Comparison of ENCODE assay signal across 8 mouse cellular contexts in genomic region chr10:20170605-20171088, GRCm38 (mm10). TPM values are rescaled to one million over a fixed set of nuclear protein-coding genes. Genes with fewer than 3 reads are reported as not detected.
A peak's percentile ranks its signal among the peaks of the same experiment; 100 is the strongest.
DNase-seq lines count a peak whose midpoint lies in the region; ATAC-seq and TF ChIP-seq lines count a peak whose summit lies in the region.

No protein-coding gene starts in this region.

- ATAC-seq in G1E (ENCODE audit: extremely low read depth, insufficient number of reproducible peaks, low FRiP score, poor library complexity, severe bottlenecking), result peak; percentile 45
- ATAC-seq in forebrain, embryonic 16.5 days, result peak; percentile 97
- peak; percentile 73 for ATAC-seq in liver, embryonic 13.5 days (ENCODE audit: low read depth)
- peak; percentile 96 for ATAC-seq in neural tube, embryonic 11.5 days (ENCODE audit: insufficient read depth, low FRiP score, low TSS enrichment)

- H3K4me3 ChIP-seq in G1E (ENCODE audit: low read depth, low read length), result no peak overlapping the region
- peak overlapping the region; percentile 88 for H3K4me3 ChIP-seq in cerebellum, adult 2 months (replicated peaks; ENCODE audit: insufficient read depth, low read depth, low read length)
- H3K4me3 ChIP-seq in forebrain, embryonic 16.5 days (replicated peaks; ENCODE audit: low read length), result peak overlapping the region; percentile 31
- peak overlapping the region; percentile 27; the same call in 1 of the 2 replicates for H3K4me3 ChIP-seq in liver, embryonic 13.5 days (replicated peaks)
- H3K4me3 ChIP-seq in neural tube, embryonic 11.5 days (ENCODE audit: low read depth, low read length), result 0 out of 2 replicates have a peak overlapping the region, but pooled peaks have one; percentile 6

- peaks cover 19% of the 10 kb centered on the region for H3K4me1 ChIP-seq in G1E (ENCODE audit: insufficient read depth, low read depth, low read length)
- peaks cover 9% of the 10 kb centered on the region for H3K4me1 ChIP-seq in cerebellum, adult 2 months (ENCODE audit: control insufficient read depth, insufficient read depth, low read length)
- H3K4me1 ChIP-seq in forebrain, embryonic 16.5 days (replicated peaks; ENCODE audit: control insufficient read depth, insufficient read depth, low read length), result peaks cover 14% of the 10 kb centered on the region
- H3K4me1 ChIP-seq in liver, embryonic 13.5 days (replicated peaks), result peaks cover 39% of the 10 kb centered on the region
- peaks cover 12% of the 10 kb centered on the region for H3K4me1 ChIP-seq in neural tube, embryonic 11.5 days (ENCODE audit: control insufficient read depth, insufficient read depth, low read length)

- peak overlapping the region; percentile 38 for H3K9ac ChIP-seq in forebrain, embryonic 16.5 days (replicated peaks; ENCODE audit: low read depth, low read length)
- H3K9ac ChIP-seq in liver, embryonic 13.5 days, result 0 out of 2 replicates have a peak overlapping the region, but pooled peaks have one; percentile 26
- peak overlapping the region; percentile 37; the same call in 1 of the 2 replicates for H3K9ac ChIP-seq in neural tube, embryonic 11.5 days (ENCODE audit: low read length)

- peak; percentile 38; the same call in 1 of the 2 replicates for TF ChIP-seq POLR2A in cerebellum, adult 2 months (IDR thresholded peaks at IDR 0.05; ENCODE audit: borderline replicate concordance, insufficient read depth, low read length)

- H3K27ac ChIP-seq in cerebellum, adult 2 months (ENCODE audit: insufficient read depth, low read length), result peak overlapping the region; percentile 75
- peak overlapping the region; percentile 6; the same call in 1 of the 2 replicates for H3K27ac ChIP-seq in forebrain, embryonic 16.5 days (ENCODE audit: low read length)
- no peak overlapping the region for H3K27ac ChIP-seq in liver, embryonic 13.5 days
- no peak overlapping the region for H3K27ac ChIP-seq in neural tube, embryonic 11.5 days (ENCODE audit: low read depth, low read length)

- no peaks in the 10 kb centered on the region for H3K36me3 ChIP-seq in G1E (replicated peaks)
- H3K36me3 ChIP-seq in forebrain, embryonic 16.5 days (ENCODE audit: control insufficient read depth, insufficient read depth), result no peaks in the 10 kb centered on the region
- no peaks in the 10 kb centered on the region for H3K36me3 ChIP-seq in liver, embryonic 13.5 days
- no peaks in the 10 kb centered on the region for H3K36me3 ChIP-seq in neural tube, embryonic 11.5 days (ENCODE audit: control insufficient read depth, insufficient read depth, low read length)

- peak; percentile 52 for DNase-seq in G1E (ENCODE audit: low spot score)
- peak; percentile 89 for DNase-seq in cerebellum, adult 2 months
- DNase-seq in heart, postnatal 25 days (ENCODE audit: low spot score), result peak; percentile 35
- peak; percentile 90 for DNase-seq in layer of hippocampus, adult 11-12 months (ENCODE audit: low spot score)
- DNase-seq in liver, embryonic 13.5 days, result peak; percentile 20
- DNase-seq in neural tube, embryonic 11.5 days (ENCODE audit: low spot score), result peak; percentile 87
- DNase-seq in thymus, postnatal 14 days, result peak; percentile 42

- intact Hi-C loops in heart, postnatal 25 days (cut with DNase I), result no loop called here

- no peaks in the 10 kb centered on the region for H3K9me3 ChIP-seq in G1E (replicated peaks)
- no peaks in the 10 kb centered on the region for H3K9me3 ChIP-seq in forebrain, embryonic 16.5 days (ENCODE audit: control insufficient read depth, low read length)
- no peaks in the 10 kb centered on the region for H3K9me3 ChIP-seq in liver, embryonic 13.5 days (replicated peaks)
- no peaks in the 10 kb centered on the region for H3K9me3 ChIP-seq in neural tube, embryonic 11.5 days (ENCODE audit: control insufficient read depth, low read length)

- peak overlapping the region; percentile 61 for H3K4me2 ChIP-seq in forebrain, embryonic 16.5 days (ENCODE audit: low read length)
- H3K4me2 ChIP-seq in liver, embryonic 13.5 days, result peak overlapping the region; percentile 56
- H3K4me2 ChIP-seq in neural tube, embryonic 11.5 days (ENCODE audit: low read depth), result peak overlapping the region; percentile 42

- TF ChIP-seq CTCF in G1E (IDR thresholded peaks at IDR 0.05; ENCODE audit: low read depth, low read length), result no peak
- TF ChIP-seq CTCF in cerebellum, adult 2 months (IDR thresholded peaks at IDR 0.05; ENCODE audit: borderline replicate concordance, insufficient read depth, low read depth, low read length), result peak; percentile 89

- peaks cover 20% of the 10 kb centered on the region for H3K27me3 ChIP-seq in G1E (ENCODE audit: insufficient read depth, low read length)
- H3K27me3 ChIP-seq in cerebellum, adult 2 months (ENCODE audit: control insufficient read depth, insufficient read depth, low read length), result no peaks in the 10 kb centered on the region
- no peaks in the 10 kb centered on the region for H3K27me3 ChIP-seq in forebrain, embryonic 16.5 days (replicated peaks; ENCODE audit: control insufficient read depth, insufficient read depth, low read length)
- H3K27me3 ChIP-seq in liver, embryonic 13.5 days, result no peaks in the 10 kb centered on the region
- H3K27me3 ChIP-seq in neural tube, embryonic 11.5 days (ENCODE audit: control insufficient read depth, insufficient read depth, low read length), result no peaks in the 10 kb centered on the region

- 2% methylated on average over 11 of the region's 11 CpGs for WGBS in cerebellum, adult 2 months
- WGBS in forebrain, embryonic 16.5 days, result 10% methylated on average over 11 of the region's 11 CpGs
- WGBS in liver, embryonic 13.5 days (ENCODE audit: insufficient replicate concordance), result 69% methylated on average over 11 of the region's 11 CpGs
- WGBS in neural tube, embryonic 11.5 days, result 41% methylated on average over 11 of the region's 11 CpGs

RNA-seq across cellular contexts. Expression of gene Map7, which starts 22.4 kb away (rescaled TPM):
- total RNA-seq in G1E (2014; fragmentation: Nextera tagmentation) (not detected in 2 replicates), G1E (2017) (2.3 and 2.6 TPM in 2 replicates)
- 2.5 and 2.8 TPM in 2 replicates for polyA plus RNA-seq in G1E (2012)
- polyA plus RNA-seq in cerebellum, adult 2 months (2012; rRNA removed), result 82.6 and 88.4 TPM in 2 replicates
- 4.5 and 8.2 TPM in 2 replicates for polyA plus RNA-seq in forebrain, embryonic 16.5 days (2015; fragmentation: Nextera tagmentation; extraction: Ambion mirVana)
- total RNA-seq in heart, postnatal 25 days (2021), result 10 to 100 TPM; 17.4 TPM
- 4.3 TPM in 2 replicates for polyA plus RNA-seq in liver, embryonic 13.5 days (2015; fragmentation: Nextera tagmentation; extraction: Ambion mirVana)
- polyA plus RNA-seq in neural tube, embryonic 11.5 days (2014; fragmentation: Nextera tagmentation; extraction: Ambion mirVana), result 5.2 and 5.4 TPM in 2 replicates

Comparison
In these comparisons a context has a peak if more than half of its experiments do, and no peak if none do; other contexts are left out.
1. ATAC-seq: peak in every context shown above with its lines; median percentile 97 in forebrain, embryonic 16.5 days; 96 in neural tube, embryonic 11.5 days; 73 in liver, embryonic 13.5 days; 45 in G1E.
2. DNase-seq: peak in every context shown above with its lines; median percentile 90 in layer of hippocampus, adult 11-12 months; 89 in cerebellum, adult 2 months; 87 in neural tube, embryonic 11.5 days; 52 in G1E; 42 in thymus, postnatal 14 days; 35 in heart, postnatal 25 days; 20 in liver, embryonic 13.5 days.
3. H3K27ac ChIP-seq: peak in cerebellum, adult 2 months (single experiment) and forebrain, embryonic 16.5 days (single experiment); none in liver, embryonic 13.5 days (single experiment) and neural tube, embryonic 11.5 days (single experiment).
4. Peak in every context shown above with its lines, with median percentiles within 50 percentile points of each other: H3K4me2 ChIP-seq and H3K9ac ChIP-seq.